Mouse (Mus musculus) spleen, postnatal 10 days (tissue): ENCODE data around the gene Cuta.
"Not testable (repeated sequence)": the region's sequence is repeated elsewhere in the genome, so short reads cannot be mapped to it uniquely, and the experiment has no call there.

Experiments used
- DNase-seq, 2 experiments: peaks; one replicate each; pipeline ENCODE4 v3.0.0; 2021 to 2022; ENCODE audit warnings: low spot score in 2 of 2

The Cuta gene

DNA sequence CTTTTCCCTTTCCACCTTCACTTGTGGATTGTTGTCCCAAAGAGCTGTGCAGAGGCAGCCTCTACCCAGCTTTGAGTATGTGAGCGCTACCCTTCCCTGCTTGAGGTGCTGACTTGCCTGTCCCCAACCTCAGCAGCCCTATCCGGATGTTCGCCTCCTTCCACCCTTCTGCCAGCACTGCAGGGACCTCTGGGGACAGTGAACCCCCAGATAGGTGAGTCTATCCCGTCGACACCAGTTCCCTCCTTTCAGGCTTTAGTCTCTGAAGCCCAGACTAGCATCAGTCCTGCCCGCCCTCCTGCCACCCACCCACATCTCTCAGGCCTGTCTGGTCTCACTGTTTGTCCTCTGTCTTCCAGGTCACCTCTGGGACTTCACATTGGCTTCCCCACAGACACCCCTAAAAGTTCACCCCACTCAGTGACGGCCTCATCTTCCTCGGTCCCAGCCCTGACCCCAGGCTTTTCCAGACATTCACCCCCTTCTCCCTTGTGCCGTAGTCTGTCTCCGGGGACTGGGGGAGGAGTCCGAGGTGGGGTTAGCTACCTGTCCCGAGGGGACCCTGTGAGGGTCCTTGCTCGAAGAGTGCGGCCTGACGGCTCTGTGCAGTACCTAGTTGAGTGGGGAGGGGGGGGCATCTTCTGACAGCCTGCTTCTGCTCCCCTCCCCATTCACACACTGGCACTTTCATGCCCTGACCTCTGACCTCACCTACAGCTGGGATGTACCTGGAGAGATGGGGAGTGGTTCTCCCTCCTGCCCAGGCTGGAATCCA is 2.3 kb downstream of the Cuta start:
- DNase-seq = peak in 1 of 2 experiments; percentile 13

DNA sequence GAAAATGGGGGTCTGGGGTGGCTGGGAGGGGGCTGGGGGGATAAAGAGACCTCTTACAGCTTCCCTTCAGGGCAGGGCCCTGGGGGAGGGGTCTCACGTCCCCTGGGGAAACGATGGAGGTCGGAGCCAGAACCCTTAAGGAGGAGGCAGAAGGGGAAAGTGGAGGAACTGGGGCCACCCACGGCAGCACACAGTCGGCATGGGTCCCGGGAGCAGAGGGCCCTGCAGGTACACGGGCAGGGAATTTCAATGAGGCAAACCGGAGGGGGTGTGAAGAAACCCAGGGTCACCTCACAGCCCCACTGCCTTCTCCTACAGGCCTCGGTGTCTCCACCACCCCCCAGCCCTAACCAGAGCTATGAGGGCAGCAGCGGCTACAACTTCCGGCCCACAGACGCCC is 2.9 kb downstream of the Cuta start:
- peak in 1 of 2 experiments; percentile 16 for DNase-seq

GRCm38 (mm10) chr17:26935027-26935426 is 4.3 kb downstream of the Cuta start:
- DNase-seq = no peak

DNA sequence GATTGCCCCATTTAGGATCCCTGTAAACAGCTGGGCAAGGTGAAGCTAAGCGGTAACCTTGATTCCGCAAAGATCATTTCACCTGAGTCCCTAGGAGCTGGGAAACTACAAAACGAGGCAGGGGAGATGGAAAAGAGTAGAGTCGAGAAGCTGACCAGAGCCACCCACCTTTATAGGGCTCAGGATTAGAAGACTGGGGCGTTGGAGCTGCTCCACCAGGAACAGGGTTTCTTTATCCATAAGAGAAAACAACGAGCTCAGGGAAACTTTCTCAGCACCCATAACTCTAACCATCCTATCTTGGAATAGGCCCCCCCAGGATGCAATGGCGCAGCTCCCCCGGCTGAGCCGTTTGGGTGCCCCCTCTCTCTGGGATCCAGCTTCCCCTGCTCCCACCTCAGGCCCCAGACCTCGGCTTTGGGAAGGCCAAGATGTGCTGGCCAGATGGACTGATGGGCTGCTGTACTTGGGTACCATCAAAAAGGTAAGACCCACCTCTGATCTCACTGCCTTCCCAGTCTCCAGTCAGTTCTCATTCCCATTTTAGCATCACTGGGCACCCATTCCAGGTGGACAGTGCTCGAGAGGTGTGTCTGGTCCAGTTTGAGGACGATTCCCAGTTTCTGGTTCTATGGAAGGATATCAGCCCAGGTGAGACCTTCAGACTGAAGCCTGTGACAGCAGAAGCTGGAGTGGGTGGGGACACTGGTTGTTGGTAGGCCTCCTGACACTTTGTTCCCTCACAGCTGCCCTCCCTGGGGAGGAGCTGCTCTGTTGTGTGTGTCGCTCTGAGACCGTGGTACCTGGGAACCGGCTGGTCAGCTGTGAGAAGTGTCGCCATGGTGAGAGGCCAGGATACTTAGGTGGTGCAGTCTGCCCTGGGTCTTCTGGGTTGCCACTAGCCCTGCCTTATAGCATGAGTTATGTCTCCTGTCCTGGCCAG is 5.2 kb downstream of the Cuta start:
- no peak for DNase-seq

DNA sequence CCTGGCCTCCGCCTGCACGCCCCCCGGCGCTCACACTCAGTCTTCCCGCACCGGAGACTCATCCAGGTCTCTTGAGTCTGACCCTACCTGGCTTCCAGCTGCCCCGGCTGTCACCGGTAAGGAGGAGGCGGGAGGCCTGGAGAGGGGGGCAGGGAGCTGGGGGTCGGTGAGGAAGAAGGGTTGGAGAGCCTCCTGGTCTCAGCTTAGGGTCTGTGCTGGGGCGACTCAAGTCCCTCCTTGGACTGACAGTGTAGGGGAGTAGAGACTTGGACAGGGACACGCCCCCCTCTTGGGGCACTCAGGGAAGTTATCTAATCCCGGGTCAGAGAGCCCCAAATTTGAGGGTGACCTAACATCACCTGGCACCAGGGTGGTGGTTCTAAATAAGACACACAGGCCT is 6.0 kb downstream of the Cuta start:
- no peak for DNase-seq

DNA sequence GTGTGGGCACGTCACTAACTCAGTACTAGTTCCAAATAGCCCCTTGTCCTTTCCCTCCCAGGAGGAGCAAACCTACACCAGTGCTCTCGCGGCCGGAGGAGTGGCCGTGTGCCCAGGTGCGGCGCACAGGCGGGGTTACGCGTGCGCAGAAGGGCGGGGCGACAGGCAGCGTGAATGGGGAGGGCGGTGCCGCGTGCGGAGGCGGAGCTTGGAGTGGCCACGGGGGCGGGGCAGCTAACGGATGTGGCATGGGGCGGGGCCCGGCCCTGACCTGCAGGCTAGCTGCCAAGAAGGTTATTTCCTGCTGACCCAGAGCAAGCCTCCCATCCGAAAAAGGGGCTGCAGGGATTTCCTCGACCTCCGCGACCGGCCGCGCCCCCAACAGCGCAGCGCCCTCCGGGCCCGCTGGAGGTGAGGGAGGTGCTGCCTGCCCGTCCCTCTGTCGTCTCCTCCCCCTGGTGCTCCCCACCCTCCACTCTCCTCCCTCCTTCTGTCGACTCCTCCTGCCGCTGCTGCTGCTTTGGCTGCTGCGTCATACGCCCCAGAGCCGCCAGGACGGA is 6.5 kb downstream of the Cuta start, which contains the start of gene Phf1:
TSS of gene Phf1 (plus strand) at position 214 of the 560 bp plus-strand sequence.
- DNase-seq = peak; percentile 98 to 99

DNA sequence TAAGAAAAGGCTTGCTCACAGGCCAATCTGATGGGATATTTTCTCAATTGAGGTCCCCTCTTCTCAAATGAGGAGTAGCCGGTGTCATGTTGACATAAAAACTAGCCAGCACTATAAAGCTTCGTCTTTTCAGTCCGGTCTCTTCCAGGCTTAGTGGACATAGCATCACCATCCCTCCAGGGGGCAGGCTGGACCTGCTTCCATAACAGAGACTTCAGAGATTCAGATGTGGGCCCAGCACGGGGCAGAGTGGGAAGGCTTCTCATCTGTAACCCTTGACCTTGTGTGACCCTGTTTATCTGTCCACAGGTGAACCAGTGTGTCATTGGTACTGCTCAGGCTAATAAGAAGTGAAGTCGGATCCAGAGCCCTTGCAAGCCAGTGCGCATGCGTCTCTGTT is 7.6 kb downstream of the Cuta start:
- peak; percentile 17 to 65 for DNase-seq

GRCm38 (mm10) chr17:26925414-26925813 is 14.0 kb downstream of the Cuta start:
- DNase-seq = not testable (repeated sequence)

DNA sequence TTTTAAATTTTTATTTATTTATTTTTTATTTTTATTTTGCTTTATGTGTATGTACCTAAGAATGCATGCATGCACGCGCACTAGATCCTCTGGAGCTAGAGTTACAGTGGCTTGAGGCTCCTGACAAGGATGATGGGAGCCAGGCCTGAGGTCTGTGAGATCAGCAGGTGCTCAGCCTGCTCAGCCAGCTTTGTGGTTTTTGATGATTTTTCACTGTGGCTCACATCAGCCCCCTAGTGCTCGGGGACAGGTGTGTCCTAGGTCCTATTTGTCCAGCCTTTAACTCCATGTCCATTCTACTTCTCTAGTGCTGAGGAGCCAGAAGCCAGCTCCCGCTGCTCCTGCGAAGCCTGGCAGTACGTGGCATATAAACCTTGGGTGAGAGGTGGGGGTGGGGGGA is 17.0 kb downstream of the Cuta start:
- DNase-seq = not testable (repeated sequence)

DNA sequence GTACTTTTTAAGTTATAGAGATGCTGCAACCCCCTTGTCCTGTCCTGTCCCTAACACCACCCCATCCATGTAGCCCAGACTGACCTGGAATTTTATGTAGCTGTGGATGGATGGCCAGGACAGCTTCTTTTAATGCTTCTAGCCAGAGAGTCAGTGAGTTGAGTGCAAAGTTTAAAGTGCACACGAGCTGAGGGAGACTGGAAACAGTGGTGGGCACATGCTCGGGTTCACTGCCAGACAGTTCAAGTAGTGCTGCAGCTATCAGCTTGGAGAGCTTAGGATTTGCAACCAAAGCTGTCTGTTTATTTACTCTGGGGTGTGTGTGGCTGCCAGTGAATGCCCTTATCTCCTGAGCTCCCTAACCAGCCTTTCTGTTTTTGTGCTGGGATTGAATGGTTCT is 19.9 kb downstream of the Cuta start:
- not testable (repeated sequence) for DNase-seq

GRCm38 (mm10) chr17:26918343-26918742 is 21.0 kb downstream of the Cuta start:
- no peak for DNase-seq

DNA sequence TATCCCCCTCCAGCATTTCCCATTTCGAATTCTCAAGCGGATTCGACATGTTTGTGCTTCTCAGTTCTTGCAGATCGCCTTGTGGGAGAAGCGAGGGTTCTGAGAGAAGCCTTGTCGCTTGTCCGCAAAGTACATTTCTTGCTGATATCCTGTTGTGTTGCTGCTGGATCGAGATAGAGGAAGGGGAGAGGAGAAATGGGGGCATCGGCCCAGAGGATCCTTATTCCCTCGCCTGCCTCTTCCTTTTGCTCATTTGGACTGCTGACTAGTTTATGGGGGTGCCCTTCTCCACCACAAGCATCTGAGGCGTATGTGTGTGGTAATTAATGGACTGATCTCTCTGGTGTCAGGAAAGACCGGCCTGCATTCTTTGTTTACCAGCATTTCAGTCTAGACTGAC is 21.8 kb downstream of the Cuta start:
- peak in 1 of 2 experiments; percentile 43 for DNase-seq

- peak; percentile 99 for DNase-seq
Measured at GRCm38 (mm10) chr17:26916711-26917482, 22.5 kb downstream of the Cuta start, which contains the start of gene Kifc5b. Kifc5b (plus strand) TSS chr17:26917091.

DNA sequence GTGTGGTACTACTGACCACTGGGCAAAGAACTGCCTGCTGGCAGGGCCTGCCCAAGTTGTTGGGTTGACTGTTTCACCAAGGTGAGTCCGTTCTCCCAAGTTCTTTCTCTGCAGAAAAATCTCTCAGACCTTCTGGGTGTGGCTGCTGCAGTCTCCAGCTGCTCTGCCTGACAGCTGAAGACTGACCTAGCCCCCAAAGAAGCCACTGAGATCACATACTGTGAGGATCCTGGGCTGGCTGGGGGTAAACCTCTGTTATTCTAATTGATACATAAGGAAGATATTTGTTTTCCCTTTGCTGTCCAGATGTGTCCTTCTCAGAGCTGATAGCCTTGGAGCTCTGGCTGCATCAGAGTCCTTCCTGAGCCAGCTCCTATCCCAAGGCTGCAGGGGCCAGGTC is 24.1 kb downstream of the Cuta start:
- no peak for DNase-seq

GRCm38 (mm10) chr17:26907506-26907905 is 31.9 kb downstream of the Cuta start:
- DNase-seq = not testable (repeated sequence)

DNA sequence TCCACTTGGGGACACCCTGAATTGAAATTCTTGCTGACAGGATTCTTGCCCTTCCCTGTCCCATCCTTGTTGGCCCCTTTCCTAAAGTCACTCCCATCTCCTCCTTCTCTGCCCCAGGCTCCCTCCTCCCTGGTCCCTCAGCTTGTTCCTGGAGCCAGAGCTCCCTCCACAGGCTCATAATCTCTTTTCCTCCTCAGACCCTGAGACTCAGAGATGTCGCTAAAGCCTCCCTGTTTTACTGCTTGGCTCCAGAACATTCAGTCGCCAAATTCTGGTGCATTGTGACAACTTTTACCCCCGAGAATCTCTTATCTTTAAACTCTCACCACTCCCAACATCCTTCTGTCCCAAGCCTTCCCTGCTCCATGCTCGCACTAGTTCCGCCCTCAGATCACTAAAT is 35.0 kb downstream of the Cuta start:
- no peak for DNase-seq

GRCm38 (mm10) chr17:26900916-26901315 is 38.5 kb downstream of the Cuta start:
- no peak for DNase-seq

- peak; percentile 62 to 80 for DNase-seq
Measured at GRCm38 (mm10) chr17:26895578-26895977, 43.8 kb downstream of the Cuta start.

GRCm38 (mm10) chr17:26894342-26894741 is 45.0 kb downstream of the Cuta start:
- no peak for DNase-seq

DNA sequence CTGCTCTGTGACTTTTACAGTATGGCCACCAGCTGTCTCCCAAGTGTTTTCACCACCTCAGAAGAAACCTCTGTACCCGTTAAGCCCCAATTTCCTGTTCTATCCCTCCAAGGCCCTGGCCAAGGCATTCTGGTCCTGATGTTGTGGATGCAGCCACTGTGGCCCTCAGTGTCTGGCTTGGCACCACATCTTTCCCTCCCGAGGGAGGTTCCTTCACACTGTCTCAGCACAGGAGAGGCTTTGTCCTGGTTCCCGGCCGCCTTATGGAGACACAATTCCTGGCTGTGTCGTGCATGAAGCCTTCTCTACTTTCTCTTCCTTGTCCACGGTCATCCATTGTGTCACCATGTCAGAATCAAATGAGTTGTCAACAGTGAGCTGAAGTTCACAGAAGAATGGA is 45.9 kb downstream of the Cuta start:
- no peak for DNase-seq

DNA sequence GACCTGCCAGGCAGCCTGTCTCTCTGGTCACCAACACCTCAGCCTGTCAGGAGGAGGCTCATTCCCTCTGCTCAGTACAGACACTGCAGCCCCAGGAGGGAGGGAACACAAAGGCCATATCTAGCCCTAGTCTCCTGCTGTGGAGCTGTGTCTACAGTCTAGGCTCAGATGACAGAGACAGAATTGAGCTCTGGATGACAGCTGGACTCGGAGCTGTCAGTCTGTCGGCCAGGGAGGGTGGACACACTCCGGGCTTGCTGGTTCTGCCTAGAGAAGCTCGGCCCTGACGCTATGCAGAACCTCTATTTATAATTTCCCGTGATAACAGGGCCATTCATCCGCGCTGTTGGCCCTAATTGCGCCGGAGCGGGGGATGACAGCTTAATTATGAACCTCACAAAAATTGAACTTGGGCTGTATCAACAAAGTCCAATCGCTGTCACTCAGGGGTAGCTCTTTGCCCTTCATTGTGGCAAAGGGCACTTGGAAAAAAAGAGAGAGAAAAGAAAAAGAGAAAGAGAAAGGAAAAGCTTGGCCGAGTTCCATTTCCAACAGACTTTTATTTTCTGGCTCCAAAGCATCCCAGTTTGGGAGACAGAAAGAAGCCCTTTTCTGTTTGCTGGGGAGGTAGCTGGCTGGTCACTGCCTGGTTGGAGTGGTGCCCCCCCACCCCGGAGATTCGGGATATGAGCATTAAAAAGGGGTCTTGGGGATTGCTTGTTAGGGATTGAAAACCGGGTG is 46.6 kb downstream of the Cuta start:
- DNase-seq = no peak
